Mouse (Mus musculus): ENCODE measurements around the gene Fnbp1. TPM values are rescaled to one million over a fixed set of nuclear protein-coding genes. Genes with fewer than 3 reads are reported as not detected.

The Fnbp1 gene
- polyA plus RNA-seq, 1 experiment = 101 TPM

DNA sequence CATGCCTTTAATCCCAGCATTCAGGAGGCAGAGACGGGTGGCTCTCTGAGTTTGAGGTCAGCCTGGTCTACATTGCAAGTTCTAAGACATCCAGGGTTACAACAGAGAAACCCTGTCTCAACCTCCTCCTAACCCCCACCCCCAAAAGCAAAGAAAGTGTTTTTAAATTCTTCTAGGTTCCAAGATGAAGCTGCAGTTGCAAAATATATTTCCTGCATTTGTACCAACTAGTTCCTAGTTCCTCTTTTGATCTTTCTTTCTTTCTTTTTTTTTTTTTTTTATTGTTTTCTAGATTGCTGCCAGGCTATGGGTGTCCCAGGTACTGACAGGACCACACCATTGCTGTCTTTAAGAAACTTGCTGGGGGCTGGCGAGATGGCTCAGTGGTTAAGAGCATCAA lies 66.6 kb downstream of the Fnbp1 start:
- no peak for DNase-seq (ENCODE audit: extremely low spot score in 1 of 2, low spot score in 1 of 2)

DNA sequence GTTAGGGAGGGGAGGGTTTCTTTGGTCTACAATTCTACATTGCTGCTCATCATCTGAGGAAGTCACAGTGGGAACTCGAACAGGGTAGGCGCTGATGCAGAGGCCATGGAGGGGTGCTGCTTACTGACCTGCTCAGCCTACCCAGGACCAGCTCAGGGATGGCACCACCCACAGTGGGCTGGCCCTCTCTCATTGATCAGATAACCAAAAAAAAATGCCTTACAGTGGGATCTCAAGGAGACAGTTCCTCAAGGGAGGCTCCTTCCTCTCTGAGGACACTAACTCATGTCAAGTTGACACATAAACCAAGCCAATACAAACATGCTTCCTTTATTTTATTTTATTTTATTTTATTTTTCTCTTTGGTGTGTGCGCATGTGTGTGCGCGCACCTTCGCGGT lies 72.3 kb downstream of the Fnbp1 start:
- no peak for DNase-seq (ENCODE audit: extremely low spot score in 1 of 2, low spot score in 1 of 2)

DNA sequence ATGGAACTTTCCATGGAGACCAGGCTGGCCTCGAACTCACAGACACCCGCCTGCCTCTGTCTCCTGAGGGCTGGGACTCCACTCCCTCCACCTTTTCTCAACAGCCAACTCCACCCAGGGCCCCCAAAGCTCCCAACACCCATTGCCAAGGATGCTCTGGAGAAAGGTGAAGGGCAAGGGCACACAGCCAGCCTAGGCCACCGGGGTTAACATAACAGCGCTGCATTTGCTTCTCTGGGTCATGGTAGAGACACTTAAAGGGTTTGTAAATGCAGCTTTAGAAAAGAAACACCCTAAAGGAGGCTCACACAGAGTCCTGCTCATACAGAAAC lies 72.7 kb downstream of the Fnbp1 start:
- DNase-seq (ENCODE audit: extremely low spot score in 1 of 2, low spot score in 1 of 2) = no peak

DNA sequence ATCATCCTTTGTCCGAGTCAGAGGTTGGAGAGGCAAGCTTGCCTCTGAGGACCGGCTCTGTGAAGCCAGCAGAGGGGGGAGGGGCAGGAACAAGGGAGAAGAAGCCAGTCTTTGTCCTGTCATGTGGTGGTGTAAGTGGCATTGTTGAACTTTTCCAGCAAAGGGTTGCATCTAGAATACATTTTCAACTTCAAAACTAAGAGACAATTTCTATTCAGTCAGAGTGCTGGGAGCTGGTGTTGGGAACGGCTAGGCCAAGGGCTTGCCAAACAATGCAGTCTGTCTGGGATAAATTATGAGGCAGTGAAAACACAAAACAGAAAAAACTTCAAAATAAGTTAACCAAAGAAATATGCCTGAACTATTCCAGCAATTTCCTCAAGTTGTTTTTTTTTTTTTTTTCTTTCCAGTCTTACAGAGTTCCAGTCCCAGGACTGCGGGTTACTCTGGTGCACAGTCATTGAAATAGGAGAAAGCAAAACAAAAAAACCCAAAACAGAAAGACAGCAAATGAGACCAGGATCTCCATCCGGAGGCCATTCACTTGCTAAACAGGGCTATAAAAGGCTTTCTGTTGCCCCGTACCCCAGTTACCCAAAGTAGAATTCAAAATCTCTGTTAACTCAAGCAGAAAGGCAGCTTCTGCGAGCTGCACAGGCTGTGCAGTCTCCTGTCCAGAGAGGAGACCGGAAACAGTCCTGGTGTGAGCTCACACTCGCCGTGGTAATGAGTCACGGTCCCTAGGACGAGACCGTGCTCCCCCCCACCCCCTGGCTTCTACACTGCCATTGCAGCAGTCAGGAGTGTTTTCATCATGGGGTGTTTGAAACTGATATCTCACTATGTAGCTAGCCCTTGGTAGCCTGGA lies 73.3 kb downstream of the Fnbp1 start:
- peak; percentile 24 to 62 for DNase-seq (ENCODE audit: extremely low spot score in 1 of 2, low spot score in 1 of 2)

DNA sequence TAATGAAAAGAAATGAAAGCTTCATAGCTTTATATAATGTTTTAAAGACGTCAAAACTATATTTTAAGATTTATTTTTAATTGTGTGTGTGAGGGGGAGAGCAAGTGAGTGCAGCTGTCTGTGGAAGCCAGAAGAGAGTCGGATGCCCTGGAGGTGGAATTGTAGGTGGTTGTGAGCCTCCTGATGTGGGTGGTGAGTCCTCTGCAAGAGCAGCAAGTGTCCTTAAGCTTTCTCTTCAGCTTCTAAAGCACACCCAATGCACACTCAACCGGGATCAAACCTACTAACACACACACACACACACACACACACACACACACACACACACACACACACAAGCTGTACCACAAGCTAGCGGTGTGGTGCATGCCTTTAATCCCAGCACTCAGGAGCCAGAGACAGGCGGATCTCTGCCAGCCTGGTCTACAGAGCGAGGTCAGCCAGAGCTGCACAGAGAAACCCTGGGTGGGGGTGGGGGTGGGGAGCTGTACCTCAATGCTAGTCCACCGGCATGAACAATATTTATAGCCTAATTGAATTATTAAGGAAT lies 74.0 kb downstream of the Fnbp1 start:
- DNase-seq (ENCODE audit: extremely low spot score in 1 of 2, low spot score in 1 of 2) = peak; percentile 24 to 62

DNA sequence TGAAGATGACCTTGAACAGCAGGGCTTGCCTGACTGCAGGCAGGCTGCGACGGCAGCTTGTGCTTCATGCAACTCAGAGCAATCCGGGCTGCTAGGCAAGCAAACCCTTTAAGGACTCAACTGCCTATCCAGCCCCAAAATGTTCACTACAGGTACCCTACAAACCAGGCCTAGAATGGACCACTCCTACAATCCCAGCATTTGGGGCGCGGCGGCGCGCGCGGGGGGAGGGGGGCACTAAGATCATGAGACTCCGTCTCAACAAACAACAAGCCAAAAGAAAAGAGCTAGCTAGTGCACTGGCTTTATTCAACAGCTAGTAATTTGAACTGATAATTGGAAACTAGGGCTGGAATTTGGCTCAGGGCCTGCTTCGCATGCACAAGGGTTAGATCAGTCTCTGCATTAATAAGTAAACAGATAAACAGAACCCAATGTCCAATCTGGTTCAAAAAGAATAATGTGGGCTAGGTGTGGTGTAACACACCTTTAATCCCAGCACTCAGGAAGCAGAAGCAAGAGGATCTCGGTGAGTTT lies 74.7 kb downstream of the Fnbp1 start:
- no peak for DNase-seq (ENCODE audit: extremely low spot score in 1 of 2, low spot score in 1 of 2)

DNA sequence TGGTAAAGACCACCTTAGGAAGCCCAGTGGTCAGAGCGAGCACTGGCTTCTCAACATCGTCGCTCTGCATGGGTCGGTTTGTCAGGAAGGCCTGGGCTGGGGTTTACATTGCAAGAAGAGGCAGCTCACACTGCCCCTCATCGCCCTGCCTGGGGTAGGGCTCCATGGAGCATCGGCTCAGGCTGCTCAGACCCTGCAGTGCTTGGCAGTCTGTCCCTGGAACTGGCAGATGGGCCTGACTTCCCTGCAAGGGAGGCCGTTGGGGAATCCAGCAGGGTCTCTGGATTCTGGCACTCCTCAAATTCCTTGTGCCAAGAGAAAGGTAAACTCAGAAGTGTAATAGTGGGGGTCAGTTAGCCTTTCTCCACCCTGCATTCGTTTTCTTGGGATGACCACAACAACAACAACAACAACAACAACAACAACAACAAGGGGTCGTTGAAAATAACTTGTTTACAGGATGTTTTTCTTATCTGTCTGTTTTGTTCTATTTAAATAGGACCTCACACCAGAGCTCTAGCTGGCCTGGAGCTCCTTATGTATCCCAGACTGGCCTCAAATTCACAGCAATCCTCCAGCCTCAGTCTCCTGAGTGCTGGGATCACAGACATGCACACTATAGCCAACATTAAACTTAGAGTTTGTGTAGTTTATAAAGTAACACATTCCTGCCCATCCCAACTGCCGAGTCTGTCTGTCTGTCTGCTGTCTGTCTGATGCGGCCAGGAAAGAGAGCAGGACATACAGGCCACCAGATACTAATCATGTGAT lies 75.6 kb downstream of the Fnbp1 start:
- no peak for DNase-seq (ENCODE audit: extremely low spot score in 1 of 2, low spot score in 1 of 2)

DNA sequence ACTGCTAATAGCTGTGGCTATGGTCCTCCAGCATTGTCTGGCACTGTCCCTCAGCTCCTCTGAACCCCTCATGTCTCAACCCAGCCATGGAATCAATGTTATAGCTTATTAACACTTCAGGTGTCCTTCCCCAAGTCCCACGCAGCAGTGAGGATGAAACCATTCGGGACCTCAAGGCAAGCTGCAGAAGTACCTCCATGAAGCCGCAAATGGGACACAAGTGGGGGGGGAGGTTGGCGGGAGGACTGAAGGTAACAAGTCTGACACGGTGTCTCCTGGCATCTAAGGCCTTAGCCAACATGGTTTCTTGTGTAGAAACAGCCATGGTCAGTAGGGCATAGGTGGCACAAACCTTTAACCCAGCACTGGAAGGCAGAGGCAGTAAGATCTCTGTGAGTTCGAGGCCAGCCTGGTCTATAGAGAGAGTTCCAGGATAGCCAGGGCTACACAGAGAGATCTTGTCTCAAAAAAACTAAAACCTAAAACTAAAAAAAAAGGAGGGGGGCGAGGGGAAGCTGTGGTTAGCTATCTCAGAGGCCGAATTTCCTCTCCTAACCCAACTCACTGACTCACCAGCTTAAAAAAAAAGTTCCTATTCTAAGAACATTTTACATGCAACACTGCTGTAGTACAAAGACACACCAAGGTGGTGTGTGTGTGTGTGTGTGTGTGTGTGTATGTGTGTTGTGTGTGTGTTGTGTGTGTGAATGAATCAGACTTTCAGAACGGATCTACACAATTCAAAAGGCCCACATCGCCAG lies 79.8 kb downstream of the Fnbp1 start:
- DNase-seq (ENCODE audit: extremely low spot score in 1 of 2, low spot score in 1 of 2) = no peak

DNA sequence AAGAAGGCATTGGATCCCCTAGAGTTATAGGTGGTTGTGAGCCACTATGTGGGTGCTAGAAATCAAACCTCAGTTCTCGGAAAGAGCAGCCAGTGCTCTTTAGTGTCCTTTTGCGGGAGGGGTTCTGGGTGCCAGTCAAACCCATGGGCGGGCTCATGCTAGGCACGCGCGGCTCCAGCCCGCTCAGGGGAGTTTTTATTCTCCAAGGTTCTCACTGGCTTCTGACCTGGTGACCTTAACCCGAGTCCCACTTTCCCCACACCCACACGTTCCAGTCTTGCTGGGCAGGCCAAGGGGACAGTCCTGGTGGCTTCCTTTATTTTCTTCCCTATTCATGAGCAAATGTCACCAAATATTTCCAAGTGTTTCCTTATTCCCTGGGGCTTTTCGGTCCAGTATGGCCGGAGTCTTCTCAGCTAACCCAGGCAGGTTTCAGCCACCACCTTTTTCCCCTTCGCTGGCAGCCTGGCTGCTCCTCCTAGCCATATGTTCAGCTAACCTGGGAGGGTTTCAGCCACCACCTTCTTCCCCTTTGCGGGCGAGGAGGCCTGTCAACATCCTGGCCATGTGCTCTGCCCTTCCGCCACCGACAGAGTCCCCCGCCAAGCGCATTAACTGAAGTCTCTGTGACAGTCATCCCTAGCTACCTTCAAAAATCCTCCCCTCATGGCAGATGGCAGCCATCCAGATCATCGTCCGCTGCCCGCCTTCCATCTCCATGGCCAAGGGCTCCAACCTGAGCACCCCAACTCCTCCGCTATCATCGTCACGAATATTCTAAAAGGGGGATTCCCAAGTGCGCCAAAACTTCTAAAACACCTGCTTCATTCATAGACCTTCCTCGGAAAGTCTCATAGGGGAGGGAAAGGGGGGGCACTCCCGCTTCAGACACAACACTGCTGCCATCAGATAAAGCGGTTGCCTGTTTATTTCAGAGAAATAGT lies 80.7 kb downstream of the Fnbp1 start:
- DNase-seq (ENCODE audit: extremely low spot score in 1 of 2, low spot score in 1 of 2) = no peak

DNA sequence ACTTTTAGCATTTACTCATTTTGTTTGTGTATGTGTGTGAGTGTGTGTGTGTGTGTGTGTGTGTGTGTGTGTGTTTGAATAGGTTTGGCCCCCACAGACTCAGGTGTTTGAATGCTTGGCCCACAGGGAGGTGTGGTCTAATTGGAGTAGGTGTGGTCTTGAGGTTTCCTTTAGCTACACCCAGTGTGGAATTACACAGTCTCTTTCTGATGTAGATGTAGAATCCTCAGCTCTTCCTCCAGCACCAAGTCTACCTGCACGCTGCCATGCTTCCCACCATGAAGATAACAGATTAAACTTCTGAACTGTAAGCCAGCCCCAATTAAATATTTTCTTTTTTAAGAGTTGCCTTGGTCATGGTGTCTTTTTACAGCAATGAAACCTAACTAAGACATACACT lies 81.5 kb downstream of the Fnbp1 start:
- DNase-seq (ENCODE audit: extremely low spot score in 1 of 2, low spot score in 1 of 2) = no peak

DNA sequence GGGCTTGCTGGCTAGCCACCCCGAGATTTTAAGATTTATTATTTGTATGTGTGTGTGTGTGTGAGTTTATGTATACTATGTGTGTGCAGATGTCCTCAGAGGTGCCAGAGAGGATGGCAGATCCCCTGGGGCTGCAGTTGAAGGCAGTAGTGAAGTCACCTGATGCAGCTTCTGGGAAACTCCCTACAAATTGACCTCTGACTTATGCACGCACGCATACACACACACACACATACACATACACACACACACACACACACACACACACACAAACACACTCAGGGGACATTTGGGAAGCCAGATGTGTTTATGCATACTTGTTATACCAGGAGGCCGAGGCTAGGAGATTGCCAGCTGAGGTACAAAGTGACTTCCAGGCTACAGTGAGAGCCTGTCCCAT lies 83.4 kb downstream of the Fnbp1 start:
- DNase-seq (ENCODE audit: extremely low spot score in 1 of 2, low spot score in 1 of 2) = no peak

DNA sequence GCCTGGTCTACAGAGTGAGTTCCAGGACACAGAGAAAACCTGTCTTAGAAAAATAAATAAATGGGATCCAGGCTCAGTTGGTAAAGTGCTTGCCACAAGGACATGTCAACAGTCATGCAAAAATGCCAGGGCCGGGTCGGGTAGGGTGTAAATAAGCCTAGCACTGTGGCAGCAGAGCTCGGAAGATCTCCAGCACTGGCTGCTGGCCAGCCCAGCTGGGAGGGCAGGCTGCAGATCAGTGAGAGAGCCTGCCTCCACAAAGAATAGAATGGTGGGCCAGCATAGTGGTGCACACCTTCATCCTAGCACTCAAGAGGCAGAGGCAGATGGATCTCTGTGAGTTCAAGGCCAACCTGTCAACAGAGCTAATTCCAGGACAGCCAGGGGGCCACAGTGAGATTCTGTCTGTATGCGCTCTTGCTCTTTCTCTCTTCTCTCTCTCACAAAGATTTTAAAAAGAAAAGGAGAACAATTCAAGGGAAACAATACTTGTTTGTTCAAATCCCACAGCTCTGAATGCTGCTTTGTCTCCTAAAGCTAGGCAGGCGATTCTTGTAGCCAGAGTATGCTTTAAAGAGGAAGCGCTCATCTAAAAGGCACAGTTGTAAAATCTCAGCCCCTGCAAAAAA lies 84.1 kb downstream of the Fnbp1 start:
- DNase-seq (ENCODE audit: extremely low spot score in 1 of 2, low spot score in 1 of 2) = no peak

DNA sequence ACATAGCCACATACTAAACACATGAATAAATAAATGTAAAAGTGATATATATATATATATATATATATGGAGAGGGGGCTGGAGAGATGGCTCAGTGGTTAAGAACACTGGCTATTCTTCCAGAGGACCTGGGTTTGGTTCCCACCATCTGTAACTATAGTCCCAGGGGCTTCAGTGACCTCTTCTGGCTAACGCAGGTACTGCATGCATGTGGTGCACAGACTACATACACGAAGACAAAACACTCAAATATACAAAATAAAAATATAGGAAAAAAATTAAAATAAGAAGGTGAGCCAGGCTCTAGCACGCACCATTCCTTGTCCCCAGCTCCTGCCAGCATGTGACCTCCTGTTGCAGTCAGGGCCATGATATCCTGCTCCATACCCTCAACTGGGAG lies 85.7 kb downstream of the Fnbp1 start:
- DNase-seq (ENCODE audit: extremely low spot score in 1 of 2, low spot score in 1 of 2) = no peak

DNA sequence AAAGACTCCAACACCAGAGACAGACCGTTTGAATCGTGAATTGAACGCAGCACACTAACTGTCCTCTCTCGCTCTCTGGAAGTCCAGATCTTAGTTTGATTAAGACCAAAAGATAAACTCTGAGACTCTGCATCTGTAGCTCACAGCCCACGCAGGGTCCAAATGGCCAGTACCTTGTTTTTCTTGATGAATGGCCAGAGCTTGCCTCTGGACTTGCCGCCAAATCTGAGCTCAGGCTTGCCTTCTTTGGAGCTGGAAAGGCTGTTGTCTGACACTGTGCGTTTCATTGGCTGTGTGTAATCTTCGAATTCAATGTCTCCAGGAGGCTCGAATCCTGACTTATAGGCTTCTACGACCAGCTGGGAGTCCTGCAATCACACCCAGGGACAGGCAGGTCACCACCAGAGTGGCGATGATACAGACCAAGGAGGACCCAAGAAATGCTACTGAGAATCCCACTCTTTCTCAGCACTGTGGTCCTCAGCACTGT lies 87.9 kb downstream of the Fnbp1 start:
- no peak for DNase-seq (ENCODE audit: extremely low spot score in 1 of 2, low spot score in 1 of 2)

DNA sequence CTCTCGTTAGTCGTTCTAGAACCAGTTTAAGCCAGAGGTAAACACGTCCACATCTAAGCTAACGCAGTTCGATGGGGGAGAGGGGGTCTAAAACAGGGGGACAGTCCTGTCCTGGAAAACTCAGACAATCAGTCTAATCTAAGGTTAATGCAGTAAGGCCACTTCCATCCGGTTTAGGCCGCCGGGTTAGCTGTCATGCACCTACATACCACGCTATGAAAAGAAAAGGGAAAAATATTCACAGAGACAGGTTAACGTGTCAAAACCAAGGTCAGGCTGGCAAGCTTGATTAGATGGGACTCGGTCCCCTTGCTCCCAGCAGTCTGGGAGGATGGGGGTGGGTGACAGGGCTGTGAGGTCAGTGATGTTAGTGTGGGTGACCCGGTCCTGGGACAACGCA lies 88.4 kb downstream of the Fnbp1 start:
- no peak for DNase-seq (ENCODE audit: extremely low spot score in 1 of 2, low spot score in 1 of 2)

DNA sequence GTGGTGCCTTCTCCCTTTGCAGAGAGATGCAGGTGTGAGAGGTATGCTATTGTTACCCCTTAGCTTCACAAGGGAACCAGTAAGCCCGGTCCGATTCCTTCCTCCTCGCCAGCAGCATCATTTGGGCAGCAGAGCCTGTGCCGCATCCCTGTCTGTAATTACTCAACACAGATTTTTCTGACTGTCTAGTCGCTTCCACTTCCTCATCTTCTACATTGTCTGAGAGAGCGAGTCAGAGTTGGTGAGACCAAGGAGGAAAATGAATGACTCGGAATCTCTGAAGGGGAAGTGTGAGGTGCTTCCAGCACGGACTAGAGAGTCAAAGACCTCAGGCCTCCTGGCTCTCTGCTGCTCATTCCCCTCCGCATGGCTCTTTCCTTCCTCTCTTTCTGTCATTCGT lies 89.4 kb downstream of the Fnbp1 start:
- DNase-seq (ENCODE audit: extremely low spot score in 1 of 2, low spot score in 1 of 2) = no peak

DNA sequence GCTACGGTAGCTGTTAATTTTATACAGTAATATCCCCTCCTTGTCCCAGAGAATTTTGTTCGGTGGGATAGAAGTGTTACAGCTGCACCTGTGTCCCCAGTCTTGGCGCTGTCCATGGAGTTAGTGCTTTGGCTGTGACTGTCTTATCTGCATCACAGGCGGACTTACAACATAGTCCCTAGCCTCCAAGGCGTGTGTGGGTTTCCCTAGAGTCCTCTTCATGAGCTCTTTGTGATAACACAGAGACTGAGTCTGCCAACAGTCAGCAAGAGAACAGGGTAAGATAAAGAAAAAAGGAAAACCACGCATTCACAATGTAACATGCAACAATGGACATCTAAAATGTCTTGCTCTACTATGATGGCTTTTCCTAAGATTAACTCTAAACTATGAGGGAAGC lies 93.8 kb downstream of the Fnbp1 start:
- DNase-seq (ENCODE audit: extremely low spot score in 1 of 2, low spot score in 1 of 2) = no peak

DNA sequence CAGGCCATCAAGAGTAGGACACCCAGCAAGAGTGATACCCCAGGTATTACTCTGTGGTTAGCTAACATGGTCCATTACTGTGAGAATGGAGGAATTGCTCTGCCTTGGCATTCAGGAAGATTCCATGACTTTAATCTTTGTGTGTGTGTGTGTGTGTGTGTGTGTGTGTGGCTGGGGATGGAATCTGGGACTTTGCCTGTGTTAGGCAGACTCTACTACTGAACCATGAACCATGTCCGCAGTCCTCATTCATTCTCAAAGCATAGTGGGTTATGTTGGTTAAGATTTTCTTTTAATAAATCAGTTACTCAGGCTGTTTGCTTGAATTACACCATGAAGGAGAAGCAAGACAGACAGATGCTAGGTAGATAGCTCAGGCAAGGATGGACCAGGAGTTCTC lies 98.0 kb downstream of the Fnbp1 start:
- DNase-seq (ENCODE audit: extremely low spot score in 1 of 2, low spot score in 1 of 2) = no peak

DNA sequence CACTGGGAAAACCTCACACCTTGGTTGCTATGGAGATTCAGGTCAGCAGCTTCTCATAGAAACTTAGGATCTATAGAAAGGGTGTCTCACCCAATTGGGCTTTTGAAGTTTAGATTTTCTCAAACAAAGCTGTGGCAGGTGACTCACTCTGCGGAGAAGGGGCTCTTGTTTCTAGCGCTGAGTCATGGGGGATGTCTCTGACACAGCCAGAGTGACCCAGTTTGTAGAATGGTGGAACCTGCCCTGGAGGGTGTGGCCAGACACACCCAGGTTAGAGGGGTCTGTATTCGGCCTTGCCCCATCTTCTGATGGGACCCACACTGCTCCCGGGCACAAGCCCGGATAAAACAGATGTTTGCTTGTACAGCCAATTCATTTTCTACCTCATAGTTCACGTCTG lies 98.9 kb downstream of the Fnbp1 start:
- DNase-seq (ENCODE audit: extremely low spot score in 1 of 2, low spot score in 1 of 2) = no peak

Measured in frontal cortex, adult 2 months (tissue).